In the genomic region with DNA sequence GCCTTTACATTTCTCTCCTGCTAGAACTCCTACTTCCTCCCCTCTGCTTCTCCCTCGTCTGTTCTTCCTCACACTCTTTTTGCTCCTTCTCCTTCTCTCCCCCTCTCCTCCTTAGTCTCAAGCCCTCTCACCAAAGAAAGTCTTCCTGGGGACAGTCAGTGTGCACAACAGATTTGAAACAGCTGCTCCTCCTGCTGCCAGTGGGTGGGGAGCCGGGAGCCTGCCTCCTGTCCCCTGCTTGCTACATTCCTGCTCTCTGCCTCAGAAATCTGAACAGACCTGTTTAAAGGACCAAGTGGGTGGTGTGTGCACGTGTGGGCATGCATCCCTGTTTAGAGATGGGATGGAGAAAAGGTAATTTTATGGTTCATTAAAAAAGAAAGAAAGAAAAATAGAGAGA, we compare ENCODE assay signal across 8 mouse cellular contexts.
DNase-seq lines count a peak whose midpoint lies in the region; ATAC-seq lines count a peak whose summit lies in the region.
"Had no signal": no experiment of that assay in that cellular context is flagged by ENCODE, and none has a peak within 500 bp of the region (broad histone marks: within the 10 kb centered on the region; RNA-seq: fewer than 3 reads in every experiment).

No protein-coding gene starts in this region.

- H3K9me3 ChIP-seq in heart, embryonic 16.5 days (replicated peaks; ENCODE audit: control insufficient read depth, low read length): no peaks in the 10 kb centered on the region
- H3K9me3 ChIP-seq in neural tube, embryonic 15.5 days (replicated peaks): no peaks in the 10 kb centered on the region
- H3K9me3 ChIP-seq: liver, embryonic 15.5 days had no signal

- no peak overlapping the region for H3K9ac ChIP-seq in heart, embryonic 16.5 days (ENCODE audit: low read length)
- no peak overlapping the region for H3K9ac ChIP-seq in neural tube, embryonic 15.5 days (replicated peaks)
- H3K9ac ChIP-seq: liver, embryonic 15.5 days had no signal

- ATAC-seq in heart, embryonic 16.5 days (replicated peaks; ENCODE audit: extremely low read depth, insufficient read depth, low FRiP score): no peak
- peak; percentile 41 for ATAC-seq in neural tube, embryonic 15.5 days (ENCODE audit: low FRiP score)
- ATAC-seq in granulocyte monocyte progenitor cell, adult 5-6 weeks (replicated peaks; ENCODE audit: poor library complexity, severe bottlenecking): no peak

- H3K36me3 ChIP-seq in heart, embryonic 16.5 days (ENCODE audit: control insufficient read depth, insufficient read depth): no peaks in the 10 kb centered on the region
- H3K36me3 ChIP-seq in neural tube, embryonic 15.5 days: no peaks in the 10 kb centered on the region
- H3K36me3 ChIP-seq: liver, embryonic 15.5 days had no signal

- H3K4me2 ChIP-seq in heart, embryonic 16.5 days (ENCODE audit: low read depth, low read length): no peak overlapping the region
- no peak overlapping the region for H3K4me2 ChIP-seq in neural tube, embryonic 15.5 days
- H3K4me2 ChIP-seq: liver, embryonic 15.5 days had no signal

- WGBS in heart, embryonic 16.5 days: 29% methylated on average over 3 of the region's 3 CpGs
- WGBS in neural tube, embryonic 15.5 days: under 1% methylated on average over 3 of the region's 3 CpGs

- peaks cover 18% of the 10 kb centered on the region for H3K4me1 ChIP-seq in heart, embryonic 16.5 days (ENCODE audit: control insufficient read depth, insufficient read depth, low read length)
- H3K4me1 ChIP-seq in neural tube, embryonic 15.5 days: peaks cover 16% of the 10 kb centered on the region
- H3K4me1 ChIP-seq: liver, embryonic 15.5 days had no signal

- intact Hi-C loops in left cerebral cortex, postnatal 25 days (cut with DNase I): no loop called here

- DNase-seq in NIH3T3 (ENCODE audit: low read depth): peak; percentile 10
- peak; percentile 52 for DNase-seq in embryo, embryonic 11 days
- DNase-seq in left cerebral cortex, postnatal 25 days (ENCODE audit: low spot score in 2 of 2): peak; percentile 38 to 84
- no peak for DNase-seq in spleen, postnatal 10 days (ENCODE audit: low spot score in 2 of 2)

- H3K27me3 ChIP-seq in heart, embryonic 16.5 days (ENCODE audit: control insufficient read depth, insufficient read depth, low read length): no peaks in the 10 kb centered on the region
- H3K27me3 ChIP-seq in neural tube, embryonic 15.5 days (replicated peaks): no peaks in the 10 kb centered on the region
- H3K27me3 ChIP-seq: liver, embryonic 15.5 days had no signal

- no peak overlapping the region for H3K4me3 ChIP-seq in heart, embryonic 16.5 days (ENCODE audit: low read length)
- H3K4me3 ChIP-seq in neural tube, embryonic 15.5 days (replicated peaks): no peak overlapping the region
- H3K4me3 ChIP-seq: liver, embryonic 15.5 days had no signal

- peak overlapping the region; percentile 21 for H3K27ac ChIP-seq in heart, embryonic 16.5 days (ENCODE audit: low read length)
- peak overlapping the region; percentile 45; the same call in 1 of the 2 replicates for H3K27ac ChIP-seq in neural tube, embryonic 15.5 days (replicated peaks)
- H3K27ac ChIP-seq: liver, embryonic 15.5 days had no signal

Comparison
In these comparisons a context has a peak if more than half of its experiments do, and no peak if none do; other contexts are left out.
1. DNase-seq: peak in NIH3T3 (single experiment), embryo, embryonic 11 days (single experiment) and left cerebral cortex, postnatal 25 days (2 of 2); none in spleen, postnatal 10 days (0 of 2).